Mouse (Mus musculus): ENCODE results near the gene Plin4. TPM values are rescaled to one million over a fixed set of nuclear protein-coding genes. Genes with fewer than 3 reads are reported as not detected.

Plin4 gene
- 100 to 1,000 TPM; 133 to 313 (median 179) TPM for total RNA-seq (2022)

DNA sequence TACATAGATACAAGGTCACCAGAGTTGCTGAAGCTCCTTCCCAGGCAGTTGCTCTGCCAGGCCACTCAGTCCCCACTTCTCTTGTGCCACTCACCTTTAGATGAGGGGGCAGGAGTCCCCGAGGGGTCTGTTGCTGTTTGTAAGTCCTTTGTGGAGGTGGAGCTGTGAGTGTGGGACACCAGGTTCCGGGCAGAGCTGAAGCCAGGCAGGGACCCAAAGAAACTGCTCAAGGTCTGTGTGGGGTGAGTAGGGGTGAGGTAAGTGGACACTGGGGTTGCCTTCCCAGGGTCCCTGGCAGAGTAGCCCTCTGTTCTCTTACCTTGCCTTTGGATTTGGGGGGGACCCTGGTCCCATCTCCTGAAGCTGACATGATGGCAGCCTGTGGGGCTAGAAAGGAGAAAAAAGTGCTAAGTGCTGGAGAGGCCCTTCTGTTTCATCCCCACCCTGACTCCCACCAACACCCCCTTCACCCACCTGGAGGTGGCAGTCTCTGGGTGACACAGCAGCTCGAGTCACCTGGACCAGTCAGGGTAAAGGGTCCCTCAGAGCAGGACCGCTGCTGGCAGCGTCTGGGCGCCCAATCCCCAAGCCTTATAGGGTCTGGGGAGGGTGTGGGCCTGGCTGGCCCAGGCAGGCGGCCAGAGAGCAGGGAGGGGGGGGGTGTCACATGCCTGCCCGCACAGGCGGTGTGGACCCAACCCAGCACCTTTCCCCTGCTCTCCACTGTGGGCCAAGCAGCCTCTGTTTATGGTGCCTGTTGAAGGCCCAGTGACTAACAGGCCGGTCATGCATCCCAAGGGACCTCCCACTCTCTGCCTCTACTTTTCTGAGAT, at the start of gene Plin4:
Gene Plin4 (minus strand): TSS at position 585 of the 833 bp plus-strand sequence.
- DNase-seq (ENCODE audit: low spot score in 2 of 2) = peak; percentile 59 to 84

DNA sequence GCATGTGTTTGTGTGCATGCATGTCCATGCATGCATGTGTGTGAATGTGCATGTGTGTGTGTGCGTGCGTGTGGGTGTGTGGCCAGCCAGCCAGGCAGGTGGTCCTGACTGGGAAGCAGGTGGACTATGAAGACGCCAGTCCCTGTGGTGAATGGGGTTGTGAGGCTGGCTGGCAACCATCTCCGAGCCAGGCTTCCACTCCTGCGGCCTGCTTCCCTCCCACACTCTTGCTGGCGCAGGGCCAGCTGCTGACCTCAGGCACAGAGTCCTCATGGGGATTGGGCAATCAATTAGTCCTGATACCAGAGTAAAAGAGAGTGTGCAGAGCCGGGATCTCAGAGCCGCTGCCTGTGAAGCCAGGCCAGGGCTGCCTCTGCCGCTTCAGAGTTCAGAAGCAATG, 44.0 kb upstream of the Plin4 start:
- DNase-seq (ENCODE audit: low spot score in 2 of 2) = peak; percentile 35 to 38

DNA sequence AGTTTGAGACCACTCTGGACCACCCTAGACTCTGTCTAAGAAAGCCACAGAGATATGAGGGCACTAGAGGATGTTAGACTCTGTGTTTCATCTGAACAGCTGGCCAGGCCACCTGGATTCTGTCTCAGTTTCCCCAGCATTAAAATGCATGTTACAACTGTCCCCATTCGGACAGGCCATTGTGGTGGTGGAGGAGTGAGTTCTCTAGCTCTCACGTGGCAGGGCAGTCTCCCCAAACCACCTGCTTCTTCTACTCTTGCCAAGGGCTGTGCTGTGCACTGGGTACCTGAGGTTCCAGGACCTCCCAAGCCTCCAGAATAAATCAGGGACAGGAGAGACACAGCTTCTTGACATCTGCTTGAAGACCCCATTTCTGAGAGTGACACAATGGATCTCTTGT, 40.3 kb upstream of the Plin4 start:
- no peak for DNase-seq (ENCODE audit: low spot score in 2 of 2)

DNA sequence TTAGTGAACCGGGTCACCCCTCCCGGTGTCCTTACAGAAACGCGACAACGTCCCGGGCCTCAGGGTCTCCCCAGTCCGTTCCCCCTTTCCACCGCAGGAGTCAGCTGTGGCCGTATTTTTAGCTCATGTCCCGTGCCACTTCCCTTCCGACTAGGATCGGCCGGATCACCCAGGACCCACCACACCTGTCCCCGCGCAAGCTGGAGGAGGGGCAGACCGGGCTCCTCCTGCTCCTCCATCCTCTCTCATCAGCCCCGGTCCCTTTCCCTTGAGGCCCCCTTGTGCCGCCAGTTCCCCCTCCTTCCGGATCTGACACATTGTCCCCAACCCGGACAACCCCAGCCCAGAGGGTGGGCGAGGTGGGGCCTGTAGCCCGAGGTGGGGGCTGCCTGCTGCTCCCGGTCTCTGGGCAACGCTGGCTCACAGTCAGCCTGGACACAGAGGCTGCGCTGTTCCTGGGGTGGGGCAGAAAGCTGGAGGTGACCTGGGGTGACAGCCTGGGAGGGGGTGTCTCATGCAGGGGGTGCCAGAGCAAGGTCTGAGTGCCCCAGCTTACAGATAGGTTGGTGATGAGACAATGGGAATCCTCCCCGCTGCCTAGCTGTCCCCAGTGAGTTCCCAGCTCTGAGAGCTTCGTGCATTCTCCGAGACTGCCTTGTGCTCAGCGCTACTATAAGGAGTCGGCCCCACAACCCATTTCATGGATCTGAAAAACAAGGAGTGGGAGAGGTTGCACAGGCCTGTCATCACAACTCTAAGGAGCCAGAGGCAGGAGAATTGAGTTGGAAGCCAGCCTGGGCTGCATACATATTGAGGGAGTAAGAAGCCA, 39.4 kb upstream of the Plin4 start:
- no peak for DNase-seq (ENCODE audit: low spot score in 2 of 2)

DNA sequence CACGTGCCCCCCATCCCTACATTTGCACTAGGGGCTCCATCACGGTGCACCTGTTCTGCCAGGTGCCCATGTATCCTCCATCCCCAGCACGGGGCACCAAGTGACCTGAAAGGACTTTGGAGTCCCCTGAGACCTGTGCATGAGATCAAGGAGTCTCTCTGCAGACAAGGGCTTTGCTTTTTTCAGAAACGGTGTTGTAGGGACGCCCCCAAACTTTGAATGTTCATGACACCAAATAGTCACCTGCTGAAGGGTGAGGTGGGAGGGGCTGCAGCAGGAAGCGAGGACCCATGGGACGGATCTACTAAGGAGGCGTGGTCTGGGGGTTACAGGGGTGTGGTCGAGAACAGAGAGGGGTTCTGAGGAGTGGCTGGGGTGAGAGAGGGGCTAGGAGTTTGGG, 38.7 kb upstream of the Plin4 start:
- no peak for DNase-seq (ENCODE audit: low spot score in 2 of 2)

DNA sequence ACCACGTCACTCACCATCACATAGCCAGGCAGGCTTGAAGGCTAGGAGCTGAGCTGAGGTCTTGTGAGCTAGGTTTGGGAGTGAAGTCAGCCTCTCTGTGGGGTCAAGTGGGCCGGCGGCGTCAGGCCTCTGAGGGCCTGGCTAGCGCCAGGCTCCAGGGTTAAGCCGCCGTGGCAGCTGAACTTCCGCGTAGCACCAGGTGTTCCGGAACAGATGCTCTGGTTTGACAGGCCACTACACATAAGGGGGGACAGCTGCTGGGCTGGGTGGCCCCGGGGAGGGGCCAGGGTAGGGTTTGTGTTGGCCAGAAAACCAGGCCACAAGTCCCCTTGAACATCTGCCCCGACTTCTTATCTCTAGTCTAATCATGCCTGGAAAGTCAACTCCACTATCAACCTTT, 37.8 kb upstream of the Plin4 start:
- DNase-seq (ENCODE audit: low spot score in 2 of 2) = no peak

DNA sequence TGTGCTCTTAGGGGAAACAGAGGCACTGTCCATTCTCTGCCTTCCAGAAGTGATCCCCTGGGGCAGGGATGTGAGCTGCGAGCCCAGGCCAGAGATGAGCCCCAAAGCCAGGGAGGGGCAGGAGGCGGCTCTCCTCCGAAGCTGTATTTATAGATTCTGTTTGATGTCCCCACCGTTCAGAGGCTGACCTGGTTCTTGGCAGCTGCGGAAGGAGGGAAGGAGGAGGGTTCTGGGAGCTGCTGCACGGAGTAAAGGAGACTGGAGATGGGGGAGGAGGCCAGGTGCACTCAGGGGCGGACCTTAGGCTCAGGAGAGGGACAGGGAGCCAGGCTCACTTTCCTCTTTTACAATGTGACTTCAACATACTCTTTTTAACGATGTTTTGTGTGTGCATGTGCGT, 36.5 kb upstream of the Plin4 start:
- no peak for DNase-seq (ENCODE audit: low spot score in 2 of 2)

DNA sequence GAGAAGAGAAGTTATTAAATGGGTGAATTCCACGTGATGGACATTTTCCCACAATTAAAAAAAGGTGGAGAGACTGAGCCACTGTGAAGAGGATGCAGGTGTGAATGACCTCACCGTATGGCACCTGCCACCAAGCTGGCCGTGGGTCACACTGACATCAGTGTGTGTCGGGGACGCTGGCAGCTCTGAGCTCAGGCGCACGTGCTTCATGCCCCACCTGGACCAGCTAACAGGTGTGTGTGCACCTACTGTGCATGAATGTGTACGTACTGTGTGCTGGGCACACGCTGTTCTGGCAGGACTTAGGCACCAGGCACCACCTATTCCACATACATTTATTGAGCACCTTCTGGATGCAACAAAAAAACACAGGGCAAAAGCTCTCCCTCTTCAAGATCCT, 34.9 kb upstream of the Plin4 start:
- no peak for DNase-seq (ENCODE audit: low spot score in 2 of 2)

DNA sequence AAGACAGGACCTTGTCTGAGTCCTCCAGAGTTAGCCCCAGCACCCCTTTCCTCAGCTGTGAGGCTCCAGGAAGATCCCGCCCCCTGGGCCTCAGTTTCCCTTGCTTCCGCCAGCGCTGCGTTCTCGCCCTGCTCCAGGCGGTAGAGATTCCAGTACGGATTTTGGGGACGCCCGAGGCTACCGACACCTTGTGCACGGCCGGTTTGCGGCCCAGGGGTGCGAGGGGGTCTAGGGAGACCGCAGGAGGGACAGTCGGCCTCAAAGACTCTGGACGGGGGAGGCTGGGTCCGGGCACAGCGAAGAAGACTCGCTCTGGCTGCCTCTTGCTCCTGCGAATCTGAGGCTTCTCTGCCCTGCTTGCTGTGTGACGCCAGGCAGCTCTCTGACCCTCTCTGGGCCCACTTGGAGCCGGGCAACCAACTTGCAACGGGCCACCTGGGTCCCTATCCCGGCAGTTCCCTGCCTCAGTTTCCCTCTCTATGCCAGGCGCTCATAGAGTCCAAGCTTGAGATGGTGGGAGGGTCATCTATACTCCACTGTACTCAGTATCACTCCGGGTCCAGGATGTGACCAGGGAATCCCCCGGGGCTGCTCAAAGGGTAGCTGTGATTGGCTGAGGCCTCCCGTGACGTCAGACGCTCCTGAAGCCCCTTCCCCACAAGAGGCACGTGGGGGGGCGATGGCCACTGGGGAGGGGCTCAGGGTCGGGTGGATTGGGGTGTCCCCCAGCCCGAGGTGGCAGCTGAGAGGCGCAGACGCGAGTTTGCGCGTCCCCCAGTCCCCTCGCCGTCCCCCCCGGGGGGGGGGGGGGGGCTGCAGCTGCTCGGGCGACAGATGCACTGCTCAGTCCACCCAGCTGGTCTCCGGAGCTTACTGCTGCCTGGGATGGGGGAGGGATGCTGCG, 32.4 kb upstream of the Plin4 start:
- DNase-seq (ENCODE audit: low spot score in 2 of 2) = no peak

DNA sequence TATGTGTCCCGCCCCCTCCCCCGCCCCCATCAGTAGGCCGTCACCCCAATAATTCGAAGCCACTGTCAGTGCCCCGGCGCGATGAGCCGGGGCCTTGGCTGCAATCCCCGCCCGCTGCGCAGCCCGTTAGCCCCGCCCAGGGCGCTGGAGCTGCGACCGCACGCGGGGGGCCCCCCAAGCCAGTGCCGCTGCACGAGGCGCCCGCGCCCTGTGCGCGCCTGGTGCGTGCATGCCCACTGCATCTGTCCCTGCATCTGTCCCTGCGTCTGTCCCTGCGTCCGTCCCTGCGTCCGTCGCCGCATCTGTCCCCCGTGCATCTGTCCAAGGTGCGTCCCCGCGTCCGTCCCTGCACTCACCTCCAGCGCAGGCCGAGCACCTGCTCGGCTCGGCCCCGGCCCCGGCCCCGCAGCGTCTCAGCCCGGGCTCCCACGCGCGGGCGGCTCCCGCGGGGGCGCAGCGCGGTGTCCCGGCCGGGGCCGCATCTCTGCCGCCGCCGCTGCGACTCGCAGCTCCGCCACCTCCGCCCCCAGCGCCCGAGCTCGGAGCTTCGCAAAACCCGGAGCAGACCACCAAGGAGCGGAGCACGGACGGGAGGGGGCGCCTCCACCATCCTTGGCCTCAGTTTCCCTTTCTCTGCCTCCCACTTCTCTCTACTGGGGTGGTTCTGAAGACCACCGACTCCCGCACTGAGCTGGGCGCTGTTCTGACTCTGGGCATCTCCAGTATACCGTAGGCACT, 30.4 kb upstream of the Plin4 start, which contains the start of gene Sema6b:
Gene Sema6b (minus strand): TSS at position 486 of the 738 bp plus-strand sequence.
- no peak for DNase-seq (ENCODE audit: low spot score in 2 of 2)

DNA sequence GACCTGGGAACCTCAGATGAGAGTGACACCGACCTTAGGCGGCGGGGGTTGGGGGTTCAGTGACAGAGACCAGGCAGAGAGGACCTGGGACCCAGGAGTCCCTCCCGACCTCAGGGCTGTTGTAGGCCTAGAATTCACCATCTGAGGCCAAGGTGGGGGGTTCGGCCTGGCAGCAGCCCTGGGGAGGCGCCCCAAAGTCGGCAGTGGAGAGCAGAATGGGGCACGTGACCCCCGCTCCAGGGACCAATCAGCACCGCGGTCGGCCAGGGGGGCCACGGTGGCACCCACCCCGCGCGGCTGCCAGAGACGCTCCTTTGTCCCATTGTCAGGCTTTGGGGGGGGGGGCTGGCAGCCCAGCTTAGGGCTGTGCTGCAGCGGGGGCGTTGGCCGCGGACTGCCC, 29.8 kb upstream of the Plin4 start:
- DNase-seq (ENCODE audit: low spot score in 2 of 2) = no peak

DNA sequence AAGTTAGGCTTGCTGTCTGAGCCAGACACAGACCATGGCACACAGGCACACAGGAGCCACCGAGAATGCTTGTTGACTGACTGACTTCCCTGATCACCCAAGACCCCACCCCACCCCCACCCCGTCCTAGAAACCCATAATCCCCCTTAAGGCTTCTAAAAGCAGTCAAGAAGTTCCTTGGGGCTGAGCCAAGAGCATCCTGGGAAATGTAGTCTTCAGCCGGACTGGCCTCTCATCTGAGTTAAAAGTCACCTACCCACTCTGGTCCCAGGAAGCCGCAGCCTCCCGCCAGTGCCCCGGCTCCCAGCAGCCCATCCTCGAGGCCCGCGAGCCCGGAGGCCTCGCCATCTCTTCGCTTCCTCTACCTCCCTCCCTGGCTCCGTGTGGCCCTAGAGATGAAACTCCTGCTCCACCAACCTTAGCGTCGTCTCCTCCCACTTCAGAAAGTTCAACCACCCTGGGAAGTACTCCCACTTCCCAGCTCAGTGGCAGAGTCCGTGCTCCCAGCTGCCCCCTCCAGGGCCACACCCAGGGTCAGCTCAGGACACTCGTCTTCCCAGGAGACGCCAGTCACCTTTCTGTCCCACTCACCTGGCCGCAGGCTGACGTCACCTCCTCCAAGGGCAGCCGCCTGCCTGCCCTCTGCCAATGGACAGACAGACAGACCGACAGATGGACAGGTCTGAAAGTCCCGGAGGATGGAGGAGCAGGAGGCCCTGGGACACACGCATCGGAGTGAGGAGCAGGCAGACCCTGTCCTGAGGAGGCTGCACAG, 28.4 kb upstream of the Plin4 start:
- no peak for DNase-seq (ENCODE audit: low spot score in 2 of 2)

DNA sequence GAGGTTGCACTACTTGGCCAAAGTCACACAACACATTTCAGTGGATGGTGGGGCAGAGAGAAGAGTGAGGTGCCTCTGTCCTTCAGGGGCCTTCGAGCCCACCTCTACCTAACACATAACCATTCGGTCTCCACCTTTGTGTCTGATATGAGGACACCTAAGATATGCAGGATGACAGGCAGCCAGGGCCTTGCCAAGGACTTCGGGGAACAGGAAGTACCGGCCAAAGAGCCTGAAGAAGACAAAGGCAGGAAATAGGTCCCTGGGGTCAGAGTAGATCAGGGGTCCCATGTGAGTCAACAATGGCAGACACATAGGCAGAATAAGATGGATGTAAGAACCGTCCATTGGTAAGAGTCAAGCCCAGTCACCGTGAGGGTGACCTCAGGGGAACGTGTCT, 27.0 kb upstream of the Plin4 start:
- DNase-seq (ENCODE audit: low spot score in 2 of 2) = no peak

DNA sequence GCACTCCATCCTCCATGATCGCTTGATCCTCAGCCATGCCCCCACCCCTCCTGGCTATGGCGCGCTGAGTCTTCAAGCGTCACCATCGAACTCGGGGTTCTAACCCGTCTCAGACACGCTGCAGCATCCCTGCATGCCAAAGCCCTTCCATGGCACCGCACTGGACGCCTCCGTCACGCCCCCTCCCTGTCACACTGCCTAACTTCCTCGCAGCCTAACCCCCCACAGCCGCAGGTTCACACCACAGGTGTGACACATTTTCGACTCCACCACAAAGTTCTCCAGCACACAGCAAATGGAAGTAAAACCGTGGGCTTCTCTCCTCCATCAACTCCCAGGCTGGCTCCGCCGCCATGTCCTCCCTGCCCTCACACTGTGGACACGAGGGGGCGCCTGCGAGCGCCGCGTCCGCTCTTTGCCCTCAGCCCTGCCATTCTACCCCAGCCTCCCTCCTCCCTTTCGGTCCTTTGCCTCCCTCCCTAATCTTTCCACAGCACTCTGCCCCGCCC, 24.9 kb upstream of the Plin4 start:
- peak; percentile 44 to 62 for DNase-seq (ENCODE audit: low spot score in 2 of 2)

DNA sequence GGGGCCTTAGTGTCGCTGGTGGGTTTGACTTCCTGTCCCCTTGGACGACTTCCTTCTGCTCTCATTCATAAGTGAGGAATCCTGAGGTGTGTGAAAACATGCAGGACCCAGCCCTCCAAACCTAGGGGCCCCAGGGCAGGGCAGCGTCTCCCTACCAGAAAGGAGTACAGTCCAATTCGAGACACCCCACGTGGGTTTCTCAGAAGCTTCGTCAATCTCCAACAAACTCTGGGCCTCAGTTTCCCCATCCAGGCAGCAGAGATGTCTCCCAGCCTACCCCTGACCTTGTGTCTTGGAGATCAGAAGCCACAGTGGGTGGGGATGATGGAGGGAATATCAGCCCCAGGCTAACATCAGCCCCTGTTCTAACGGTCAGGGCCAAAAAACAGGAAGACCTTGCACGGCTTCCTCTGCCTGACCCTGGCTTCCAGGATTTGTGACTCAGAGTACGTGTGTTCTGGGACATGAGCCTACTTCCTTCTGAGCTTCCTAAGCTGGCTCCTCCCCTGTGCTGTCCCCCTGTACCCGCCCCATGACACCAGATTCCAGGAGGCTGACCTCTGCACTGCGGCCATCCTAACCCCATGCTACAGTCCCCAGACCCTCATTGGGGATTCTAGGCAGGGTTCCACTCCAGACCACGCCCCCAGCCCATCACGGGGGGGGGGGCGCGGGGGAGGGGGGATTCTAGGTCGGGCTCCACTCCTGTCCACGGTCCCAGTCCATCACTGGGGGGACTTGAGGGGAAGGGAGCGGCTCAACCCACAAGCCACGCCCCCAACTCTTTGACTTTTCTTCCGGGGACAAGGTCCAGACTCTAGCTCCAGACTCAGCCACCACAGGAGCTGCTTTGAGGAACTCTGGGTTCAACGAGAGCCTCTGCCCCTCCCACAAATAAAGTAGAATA, 24.1 kb upstream of the Plin4 start:
- peak; percentile 59 to 63 for DNase-seq (ENCODE audit: low spot score in 2 of 2)

DNA sequence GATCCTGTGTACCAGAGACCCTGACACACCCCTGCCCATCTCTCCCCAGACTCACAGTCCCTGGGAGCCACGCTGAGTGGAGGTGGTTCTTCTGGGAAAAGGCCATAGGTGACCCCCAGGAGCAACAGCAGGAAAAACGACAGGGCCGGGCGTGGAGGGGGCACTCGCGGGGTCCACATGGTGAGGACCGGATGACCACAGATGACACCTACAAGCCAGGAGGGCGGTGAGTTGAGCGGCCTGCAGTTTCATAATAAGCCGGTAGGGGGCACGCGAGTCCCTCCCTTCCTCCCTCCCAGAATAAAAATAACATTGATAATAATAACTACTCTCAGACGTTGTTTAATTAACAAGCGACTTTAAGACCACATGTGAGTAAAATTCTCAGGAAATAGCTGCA, 23.1 kb upstream of the Plin4 start:
- DNase-seq (ENCODE audit: low spot score in 2 of 2) = peak; percentile 59 to 68

DNA sequence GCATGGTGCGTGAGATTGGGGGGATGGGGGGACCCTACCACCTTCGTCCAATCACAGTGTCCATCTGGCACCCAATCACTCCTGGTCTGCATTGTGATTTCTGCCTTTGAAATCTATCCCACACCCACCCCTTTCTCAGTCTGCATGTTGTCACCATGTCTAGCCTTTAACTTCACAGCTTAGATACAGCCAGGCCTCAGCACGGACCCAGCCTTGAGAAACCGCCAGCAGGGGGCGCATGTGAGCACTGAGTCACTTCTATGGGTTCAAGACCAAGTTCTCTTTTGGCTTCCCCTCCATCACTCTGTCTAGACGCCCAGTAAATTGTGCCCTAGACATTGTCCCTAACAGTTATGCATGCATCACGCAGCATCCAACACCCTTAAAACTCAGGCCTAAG, 22.2 kb upstream of the Plin4 start:
- no peak for DNase-seq (ENCODE audit: low spot score in 2 of 2)

DNA sequence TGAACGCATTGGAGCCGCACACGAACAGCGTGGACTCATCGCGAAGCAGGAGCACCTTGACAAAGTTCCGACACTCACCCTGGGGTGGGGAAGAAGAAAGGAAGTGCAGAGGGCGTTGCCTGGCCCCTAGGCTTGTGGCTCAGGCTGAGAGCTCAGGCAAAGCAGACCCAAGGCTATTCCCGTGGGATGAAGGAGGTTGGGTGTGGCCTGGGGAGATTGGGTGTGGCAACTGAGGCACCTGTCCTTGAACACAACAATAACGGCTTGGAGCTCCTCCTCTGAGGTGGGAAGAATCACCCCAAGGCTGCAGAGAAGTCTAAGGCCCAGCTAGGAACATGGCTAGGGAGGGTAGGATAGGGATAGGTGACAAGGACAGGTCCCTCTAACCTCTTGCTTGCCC, 21.5 kb upstream of the Plin4 start:
- DNase-seq (ENCODE audit: low spot score in 2 of 2) = no peak

DNA sequence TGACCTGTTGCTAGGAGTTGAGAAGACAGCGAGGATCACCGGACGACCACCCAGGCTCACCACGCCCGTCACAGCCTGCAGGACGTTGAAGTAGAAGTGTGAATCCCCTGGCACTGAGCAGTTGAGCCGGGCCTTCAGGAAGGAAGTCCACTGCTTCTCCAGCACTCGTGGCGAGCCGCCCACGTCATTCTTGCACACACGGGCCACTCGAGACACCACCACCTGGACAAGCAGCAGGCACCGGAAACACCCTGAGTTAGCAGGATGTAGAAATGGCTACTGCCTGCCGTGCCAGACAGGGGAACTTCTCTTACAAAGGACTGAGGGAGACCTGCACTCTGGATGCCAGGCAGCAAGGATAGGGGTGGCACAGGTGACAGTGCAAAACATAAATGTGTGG, 18.6 kb upstream of the Plin4 start:
- no peak for DNase-seq (ENCODE audit: low spot score in 2 of 2)
